Mouse (Mus musculus) MEL (cell line): ENCODE measurements at regions not wholly inside any gene's neighbourhood (a gene's known extent, or its start where the extent isn't known, plus 50 kb on each side); places are given as distances from the start of the nearest gene placed in this dataset.

Experiments used
- CTCF ChIP-seq, 3 experiments: IDR thresholded peaks in 2 of 3; conservative IDR thresholded peaks in 1 of 3; 2 replicates each; pipeline ENCODE4 v1.5.1; 2011 to 2012; ENCODE audit warnings: low read length in 3 of 3, low read depth in 2 of 3, mild to moderate bottlenecking in 2 of 3, improper control_type of control experiment in 1 of 3, inconsistent platforms in 1 of 3, mixed read lengths in 1 of 3, moderate library complexity in 1 of 3; ENCODE audit not compliant: control insufficient read depth in 1 of 3, insufficient read depth in 1 of 3, poor library complexity in 1 of 3, severe bottlenecking in 1 of 3
- EP300 ChIP-seq, 2 experiments: IDR thresholded peaks; 2 replicates each; pipeline ENCODE4 v1.6.1; 2011; ENCODE audit warnings: improper control_type of control experiment in 2 of 2, low read length in 2 of 2, low read depth in 1 of 2, mild to moderate bottlenecking in 1 of 2
- GABPA ChIP-seq: IDR thresholded peaks from 2 replicates; pipeline ENCODE4 v1.6.1; 2012; ENCODE audit warnings: low read depth, mild to moderate bottlenecking, inconsistent platforms, low read length, improper control_type of control experiment, moderate library complexity
- POLR2A ChIP-seq, 2 experiments: IDR thresholded peaks; 2 replicates each; pipeline ENCODE4 v1.6.1; 2011 to 2012; ENCODE audit warnings: low read length in 2 of 2, mild to moderate bottlenecking in 2 of 2, control low read depth in 1 of 2, improper control_type of control experiment in 1 of 2, low read depth in 1 of 2, moderate library complexity in 1 of 2; ENCODE audit not compliant: control insufficient read depth in 1 of 2, insufficient read depth in 1 of 2, poor library complexity in 1 of 2
- RAD21 ChIP-seq: IDR thresholded peaks from 2 replicates; pipeline ENCODE4 v1.6.1; 2011; ENCODE audit warnings: mild to moderate bottlenecking, low read depth, low read length, improper control_type of control experiment

DNA sequence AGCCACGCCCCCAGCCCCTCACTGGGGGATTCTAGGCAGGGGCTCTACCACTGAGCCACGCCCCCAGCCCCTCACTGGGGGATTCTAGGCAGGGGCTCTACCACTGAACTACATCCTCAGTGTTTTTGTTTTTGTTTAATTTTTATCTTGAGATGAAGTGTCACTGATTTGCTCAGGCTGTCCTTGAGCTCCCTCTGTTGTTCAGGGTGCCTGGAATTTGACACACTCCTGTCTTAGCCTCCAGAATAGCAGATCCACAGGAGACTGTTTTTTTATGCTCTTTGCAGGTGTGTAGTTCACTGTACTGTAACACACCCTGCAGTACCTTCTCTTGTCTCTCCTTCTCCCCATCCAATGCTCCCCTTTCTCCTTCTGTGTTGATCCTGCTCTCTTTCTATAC lies 76.6 kb upstream of the Card11 start:
- no peak for TF ChIP-seq EP300 (IDR thresholded peaks at IDR 0.05; ENCODE audit: low read depth in 1 of 2, low read length in 2 of 2)
- TF ChIP-seq CTCF (IDR thresholded peaks at IDR 0.05 in 2 of 3, conservative IDR thresholded peaks at IDR 0.05 in 1 of 3; ENCODE audit: control insufficient read depth in 1 of 3, insufficient read depth in 1 of 3, low read depth in 2 of 3, low read length in 3 of 3, poor library complexity in 1 of 3, severe bottlenecking in 1 of 3): no peak
- no peak for TF ChIP-seq GABPA
- no peak for TF ChIP-seq RAD21
- TF ChIP-seq POLR2A (IDR thresholded peaks at IDR 0.05; ENCODE audit: control insufficient read depth in 1 of 2, insufficient read depth in 1 of 2, low read depth in 1 of 2, low read length in 2 of 2, poor library complexity in 1 of 2): no peak
